Mouse (Mus musculus): ENCODE measurements around the gene Hcst. TPM values are rescaled to one million over a fixed set of nuclear protein-coding genes. Genes with fewer than 3 reads are reported as not detected.

Hcst gene
- polyA plus RNA-seq, 1 experiment from 2014 or later = 0.58 TPM

DNA sequence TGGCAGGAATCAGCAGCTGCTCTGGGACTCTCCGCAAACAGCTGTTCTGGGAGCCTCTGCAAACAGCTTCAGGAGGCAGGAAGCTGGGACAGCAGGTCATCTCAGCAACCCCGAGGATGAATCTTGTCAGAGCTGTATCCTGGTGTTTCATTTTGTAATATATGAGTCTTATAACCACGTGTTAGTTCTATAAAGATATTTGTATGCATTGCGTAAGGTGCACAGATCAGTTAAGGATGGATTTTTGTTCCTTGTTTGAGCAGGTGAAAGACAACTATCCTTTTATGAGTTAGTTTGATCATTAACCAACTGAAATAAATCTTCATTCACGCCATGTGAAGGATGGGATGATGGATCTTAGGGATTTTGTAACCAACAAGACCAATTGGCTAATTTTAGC, 39.6 kb downstream of the Hcst start:
- H3K27me3 ChIP-seq (ENCODE audit: control insufficient read depth, insufficient read depth, low read length) = no peaks in the 10 kb centered on the region
- H3K27ac ChIP-seq (replicated peaks; ENCODE audit: low read depth, low read length) = no peak overlapping the region
- H3K36me3 ChIP-seq (ENCODE audit: control insufficient read depth, insufficient read depth, low read length) = no peaks in the 10 kb centered on the region
- no peak overlapping the region for H3K4me3 ChIP-seq (replicated peaks; ENCODE audit: low read depth, low read length)
- no peaks in the 10 kb centered on the region for H3K4me1 ChIP-seq (ENCODE audit: control insufficient read depth, insufficient read depth, low read length)
- WGBS = 63% methylated on average over 5 of the region's 5 CpGs
- no peak overlapping the region for H3K4me2 ChIP-seq (ENCODE audit: low read length)
- ATAC-seq (ENCODE audit: low FRiP score, low TSS enrichment) = no peak
- H3K9me3 ChIP-seq (ENCODE audit: control insufficient read depth, low read length) = no peaks in the 10 kb centered on the region
- H3K9ac ChIP-seq (replicated peaks; ENCODE audit: low read length) = no peak overlapping the region
- no peak for DNase-seq

DNA sequence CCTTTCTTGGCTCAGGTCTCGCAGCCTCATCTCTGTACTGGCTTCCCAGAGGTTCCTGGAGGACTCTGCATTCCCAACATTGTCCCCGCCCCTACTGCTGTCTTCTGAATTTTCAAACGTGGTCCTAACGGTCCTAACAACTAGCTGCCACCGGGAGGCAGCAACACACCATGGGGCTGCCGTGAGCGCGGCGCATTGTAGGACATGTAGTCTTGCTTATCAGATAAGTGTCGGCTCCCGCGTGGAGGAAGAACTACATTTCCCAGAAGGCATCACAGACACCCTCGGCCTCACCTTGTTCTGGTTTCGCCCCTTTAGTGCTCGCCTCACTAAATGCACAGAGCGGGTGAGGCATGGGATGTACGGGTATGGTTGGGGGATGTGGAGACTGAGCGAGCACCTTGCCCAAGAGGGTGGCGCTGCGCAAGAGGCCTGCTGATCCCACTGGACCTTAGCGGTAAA, 46.1 kb downstream of the Hcst start:
- under 1% methylated on average over 21 of the region's 21 CpGs for WGBS
- Histone ChIP-seq H3K27ac (replicated peaks; ENCODE audit: low read depth, low read length) (peak overlapping the region; percentile 80), H3K27me3 (ENCODE audit: control insufficient read depth, insufficient read depth, low read length) (no peaks in the 10 kb centered on the region), H3K9ac (replicated peaks; ENCODE audit: low read length) (peak overlapping the region; percentile 68), H3K36me3 (ENCODE audit: control insufficient read depth, insufficient read depth, low read length) (no peaks in the 10 kb centered on the region), H3K4me3 (replicated peaks; ENCODE audit: low read depth, low read length) (peak overlapping the region; percentile 43), H3K4me2 (ENCODE audit: low read length) (peak overlapping the region; percentile 67), H3K4me1 (ENCODE audit: control insufficient read depth, insufficient read depth, low read length) (no peaks in the 10 kb centered on the region), H3K9me3 (ENCODE audit: control insufficient read depth, low read length) (no peaks in the 10 kb centered on the region)
- DNase-seq = peak; percentile 98
- peak; percentile 98 for ATAC-seq (ENCODE audit: low FRiP score, low TSS enrichment)

Other genes with a start within 250 kb of the Hcst start
- gene Cox7a1, start 235.7 kb downstream of the Hcst start, polyA plus RNA-seq (2014; fragmentation: Nextera tagmentation; extraction: Ambion mirVana) = 5.5 TPM in 2 replicates
- gene Capns1, start 221.0 kb downstream of the Hcst start, polyA plus RNA-seq (2014; fragmentation: Nextera tagmentation; extraction: Ambion mirVana) = 53.0 and 70.5 TPM in 2 replicates
- 176 and 240 TPM in 2 replicates for gene Polr2i, start 187.9 kb downstream of the Hcst start, polyA plus RNA-seq (2014; fragmentation: Nextera tagmentation; extraction: Ambion mirVana)
- 337 and 360 TPM in 2 replicates for gene Tbcb, start 187.6 kb downstream of the Hcst start, polyA plus RNA-seq (2014; fragmentation: Nextera tagmentation; extraction: Ambion mirVana)
- gene Ovol3, start 184.1 kb downstream of the Hcst start, polyA plus RNA-seq (2014; fragmentation: Nextera tagmentation; extraction: Ambion mirVana) = not detected in 2 replicates
- 0.58 and 0.61 TPM in 2 replicates for gene Thap8, start 139.8 kb downstream of the Hcst start, polyA plus RNA-seq (2014; fragmentation: Nextera tagmentation; extraction: Ambion mirVana)
- gene Wdr62, start 139.4 kb downstream of the Hcst start, polyA plus RNA-seq (2014; fragmentation: Nextera tagmentation; extraction: Ambion mirVana) = 2.5 and 5.0 TPM in 2 replicates
- gene Clip3, start 128.1 kb downstream of the Hcst start, polyA plus RNA-seq (2014; fragmentation: Nextera tagmentation; extraction: Ambion mirVana) = 121 and 131 TPM in 2 replicates
- 107 and 145 TPM in 2 replicates for gene Alkbh6, start 111.1 kb downstream of the Hcst start, polyA plus RNA-seq (2014; fragmentation: Nextera tagmentation; extraction: Ambion mirVana)
- 9.3 and 10.2 TPM in 2 replicates for gene Syne4, start 105.0 kb downstream of the Hcst start, polyA plus RNA-seq (2014; fragmentation: Nextera tagmentation; extraction: Ambion mirVana)
- not detected in 2 replicates for gene E130208F15Rik, start 98.1 kb downstream of the Hcst start, polyA plus RNA-seq (2014; fragmentation: Nextera tagmentation; extraction: Ambion mirVana)
- 19.8 and 20.4 TPM in 2 replicates for gene Sdhaf1, start 96.0 kb downstream of the Hcst start, polyA plus RNA-seq (2014; fragmentation: Nextera tagmentation; extraction: Ambion mirVana)
- 13.9 and 16.3 TPM in 2 replicates for gene Lrfn3, start 57.1 kb downstream of the Hcst start, polyA plus RNA-seq (2014; fragmentation: Nextera tagmentation; extraction: Ambion mirVana)
- 11.4 and 29.7 TPM in 2 replicates for gene Tyrobp, start 6.1 kb downstream of the Hcst start, polyA plus RNA-seq (2014; fragmentation: Nextera tagmentation; extraction: Ambion mirVana)
- 1.4 and 2.3 TPM in 2 replicates for gene Nfkbid, start 1.9 kb upstream of the Hcst start, polyA plus RNA-seq (2014; fragmentation: Nextera tagmentation; extraction: Ambion mirVana)
- 662 and 710 TPM in 2 replicates for gene Aplp1, start 25.7 kb upstream of the Hcst start, polyA plus RNA-seq (2014; fragmentation: Nextera tagmentation; extraction: Ambion mirVana)
- 5.0 and 5.7 TPM in 2 replicates for gene Kirrel2, start 37.8 kb upstream of the Hcst start, polyA plus RNA-seq (2014; fragmentation: Nextera tagmentation; extraction: Ambion mirVana)
- gene Nphs1, start 38.5 kb upstream of the Hcst start, polyA plus RNA-seq (2014; fragmentation: Nextera tagmentation; extraction: Ambion mirVana) = 0.74 and 1.4 TPM in 2 replicates
- gene Prodh2, start 73.8 kb upstream of the Hcst start, polyA plus RNA-seq (2014; fragmentation: Nextera tagmentation; extraction: Ambion mirVana) = not detected in 2 replicates
- 101 and 129 TPM in 2 replicates for gene Arhgap33, start 115.2 kb upstream of the Hcst start, polyA plus RNA-seq (2014; fragmentation: Nextera tagmentation; extraction: Ambion mirVana)
- 6.3 and 7.4 TPM in 2 replicates for gene Hspb6, start 132.3 kb upstream of the Hcst start, polyA plus RNA-seq (2014; fragmentation: Nextera tagmentation; extraction: Ambion mirVana)
- 7.4 and 10.9 TPM in 2 replicates for gene Proser3, start 132.4 kb upstream of the Hcst start, polyA plus RNA-seq (2014; fragmentation: Nextera tagmentation; extraction: Ambion mirVana)
- 49.9 and 59.1 TPM in 2 replicates for gene Lin37, start 140.0 kb upstream of the Hcst start, polyA plus RNA-seq (2014; fragmentation: Nextera tagmentation; extraction: Ambion mirVana)
- gene U2af1l4, start 143.4 kb upstream of the Hcst start, polyA plus RNA-seq (2014; fragmentation: Nextera tagmentation; extraction: Ambion mirVana) = 103 and 104 TPM in 2 replicates
- 8.2 and 11.8 TPM in 2 replicates for gene Gm49396, start 143.5 kb upstream of the Hcst start, polyA plus RNA-seq (2014; fragmentation: Nextera tagmentation; extraction: Ambion mirVana)
- 99.1 and 135 TPM in 2 replicates for gene Psenen, start 143.8 kb upstream of the Hcst start, polyA plus RNA-seq (2014; fragmentation: Nextera tagmentation; extraction: Ambion mirVana)
- gene Igflr1, start 145.6 kb upstream of the Hcst start, polyA plus RNA-seq (2014; fragmentation: Nextera tagmentation; extraction: Ambion mirVana) = 2.8 and 5.8 TPM in 2 replicates
- gene Kmt2b, start 168.9 kb upstream of the Hcst start, polyA plus RNA-seq (2014; fragmentation: Nextera tagmentation; extraction: Ambion mirVana) = 13.1 and 15.4 TPM in 2 replicates
- gene Zbtb32, start 179.1 kb upstream of the Hcst start, polyA plus RNA-seq (2014; fragmentation: Nextera tagmentation; extraction: Ambion mirVana) = 0.34 and 0.47 TPM in 2 replicates
- gene Upk1a, start 193.0 kb upstream of the Hcst start, polyA plus RNA-seq (2014; fragmentation: Nextera tagmentation; extraction: Ambion mirVana) = 0.15 and 0.20 TPM in 2 replicates
- gene Cox6b1, start 206.3 kb upstream of the Hcst start, polyA plus RNA-seq (2014; fragmentation: Nextera tagmentation; extraction: Ambion mirVana) = 999 and 1,303 TPM in 2 replicates
- not detected in 2 replicates for gene Etv2, start 216.0 kb upstream of the Hcst start, polyA plus RNA-seq (2014; fragmentation: Nextera tagmentation; extraction: Ambion mirVana)
- gene Rbm42, start 230.5 kb upstream of the Hcst start, polyA plus RNA-seq (2014; fragmentation: Nextera tagmentation; extraction: Ambion mirVana) = 126 and 144 TPM in 2 replicates
- 21.6 and 22.8 TPM in 2 replicates for gene Haus5, start 245.1 kb upstream of the Hcst start, polyA plus RNA-seq (2014; fragmentation: Nextera tagmentation; extraction: Ambion mirVana)